Mouse (Mus musculus) CH12F3 (cell line): ENCODE measurements around the gene Cdc42ep5.

Source experiments
- in situ Hi-C: fragments of 300-500 bp; cut with MboI; formaldehyde crosslinking; loops from 2 replicates; pipeline ENCODE4 v1.14.3; 2020; ENCODE audit warnings: low sequenced_read_pairs

Cdc42ep5 gene

DNA sequence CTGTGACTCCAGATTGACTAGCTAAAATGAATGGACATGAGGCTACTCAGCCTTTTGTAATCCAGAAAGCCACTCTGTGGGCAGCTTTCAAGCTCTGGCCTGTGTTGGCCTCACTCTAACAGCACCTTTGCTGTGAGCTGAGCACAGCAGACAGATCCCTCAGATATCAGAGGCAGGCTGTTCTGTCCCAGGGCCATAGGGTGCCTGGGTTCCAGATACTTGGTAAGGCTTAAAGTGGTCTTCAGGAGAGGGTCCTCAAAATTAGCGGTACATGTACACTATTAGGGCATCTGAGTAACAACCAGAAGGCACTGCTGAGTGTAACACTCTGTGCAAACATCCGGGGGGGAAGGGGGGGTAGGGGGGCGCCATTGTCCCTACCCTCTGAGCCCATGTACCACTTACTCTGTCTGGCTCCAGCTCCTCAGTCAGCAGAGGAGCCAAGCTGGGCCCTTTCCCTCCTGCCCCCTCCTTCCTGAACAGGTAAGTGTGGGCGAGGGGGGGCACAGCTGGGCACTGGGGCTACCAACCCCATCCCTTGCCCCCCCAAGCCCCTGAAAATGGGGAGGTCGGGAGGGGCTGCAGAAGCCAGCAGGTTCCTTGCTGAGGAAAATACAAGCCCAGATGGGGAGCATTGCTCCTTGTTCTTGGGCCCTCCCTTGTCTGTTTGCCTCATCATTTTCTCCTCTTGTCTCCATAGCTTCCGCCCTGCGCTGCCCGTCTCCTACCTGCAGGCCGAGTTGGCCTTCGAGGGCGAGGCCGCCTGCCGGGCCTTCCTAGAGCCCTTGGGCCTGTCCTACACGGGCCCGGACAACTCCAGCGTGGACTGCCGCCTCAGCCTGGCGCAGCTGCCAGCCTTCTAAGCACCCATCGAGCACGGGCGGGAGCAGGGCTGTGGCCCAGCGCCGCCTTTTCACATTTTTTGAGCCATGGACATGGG, 18.1 kb downstream of the Cdc42ep5 start:
- in situ Hi-C loops: no loop called here

DNA sequence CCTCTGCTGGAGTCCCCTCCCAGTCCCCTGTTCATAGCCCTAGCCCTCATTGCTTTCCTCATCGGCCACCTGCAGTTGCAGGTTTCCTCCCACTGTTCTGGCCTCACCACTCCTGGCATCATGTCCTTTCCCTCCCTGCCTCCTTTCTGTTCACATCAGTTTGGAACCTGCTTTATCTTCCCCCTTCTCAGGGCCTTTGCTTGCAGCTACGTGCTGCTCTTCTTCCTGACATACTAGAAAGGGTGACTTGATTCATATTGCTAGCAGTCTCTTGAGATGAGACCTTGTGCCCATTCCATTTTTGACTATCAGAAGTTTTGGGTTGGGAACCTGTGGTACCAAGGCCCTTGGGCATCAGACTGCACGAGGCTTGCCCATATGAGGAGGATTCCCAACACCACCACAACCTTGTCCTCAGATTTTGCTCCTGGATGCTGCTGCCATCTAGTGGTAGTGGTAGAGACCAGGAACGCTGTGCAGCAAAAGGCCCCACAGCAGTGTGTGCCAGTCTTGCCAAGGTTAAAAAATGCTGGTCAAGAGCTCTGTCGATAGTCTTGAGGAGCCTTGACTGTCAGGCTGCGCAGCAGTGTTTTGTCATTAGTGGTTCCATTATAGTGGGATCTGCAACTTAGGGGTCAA, 19.0 kb downstream of the Cdc42ep5 start:
- in situ Hi-C loops: no loop called here

DNA sequence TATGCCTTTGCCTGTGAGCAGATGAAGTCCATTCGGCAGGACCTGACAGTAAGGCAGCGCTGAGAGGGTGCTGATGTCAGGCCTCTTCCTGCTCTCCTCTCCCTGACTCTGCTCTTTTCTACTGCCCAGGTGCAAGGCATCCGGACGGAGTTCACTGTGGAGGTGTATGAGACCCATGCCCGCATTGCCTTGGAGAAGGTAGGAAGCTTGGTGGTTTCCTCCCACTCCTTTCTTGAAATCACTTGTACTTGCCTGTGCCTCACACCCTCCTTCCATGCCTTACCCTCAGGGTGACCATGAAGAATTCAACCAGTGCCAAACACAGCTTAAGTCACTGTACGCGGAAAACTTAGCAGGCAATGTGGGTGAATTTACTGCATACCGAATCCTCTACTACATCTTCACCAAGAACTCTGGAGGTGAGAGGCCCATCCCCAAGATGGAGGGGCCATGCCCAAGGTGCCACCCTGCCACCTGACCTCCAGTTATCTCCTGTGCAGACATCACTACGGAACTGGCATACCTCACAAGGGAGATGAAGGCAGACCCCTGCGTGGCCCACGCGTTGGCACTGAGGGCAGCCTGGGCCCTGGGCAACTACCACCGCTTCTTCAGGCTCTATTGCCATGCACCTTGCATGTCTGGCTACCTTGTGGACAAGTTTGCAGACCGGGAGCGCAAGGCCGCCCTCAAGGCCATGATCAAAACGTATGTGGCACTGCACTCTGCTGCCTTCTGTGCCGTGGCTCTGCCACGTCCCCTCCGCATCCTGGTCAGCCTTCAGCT, 19.7 kb downstream of the Cdc42ep5 start:
- in situ Hi-C loops: no loop called here

DNA sequence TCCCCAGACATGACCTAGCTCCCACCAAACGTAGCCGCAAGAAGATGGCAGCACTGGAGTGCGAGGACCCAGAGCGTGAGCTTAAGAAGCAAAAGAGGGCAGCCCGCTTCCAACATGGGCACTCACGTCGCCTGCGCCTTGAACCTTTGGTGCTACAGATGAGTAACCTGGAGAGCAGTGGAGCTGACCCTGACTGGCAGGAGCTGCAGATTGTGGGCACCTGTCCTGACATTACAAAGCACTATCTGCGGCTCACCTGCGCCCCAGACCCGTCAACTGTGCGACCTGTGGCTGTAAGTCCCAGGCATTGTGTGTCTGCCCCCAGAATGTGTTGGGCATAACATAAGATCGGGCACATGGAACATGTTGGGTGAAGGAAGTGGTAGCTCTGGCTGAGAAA, 20.6 kb downstream of the Cdc42ep5 start:
- in situ Hi-C loops: no loop called here

DNA sequence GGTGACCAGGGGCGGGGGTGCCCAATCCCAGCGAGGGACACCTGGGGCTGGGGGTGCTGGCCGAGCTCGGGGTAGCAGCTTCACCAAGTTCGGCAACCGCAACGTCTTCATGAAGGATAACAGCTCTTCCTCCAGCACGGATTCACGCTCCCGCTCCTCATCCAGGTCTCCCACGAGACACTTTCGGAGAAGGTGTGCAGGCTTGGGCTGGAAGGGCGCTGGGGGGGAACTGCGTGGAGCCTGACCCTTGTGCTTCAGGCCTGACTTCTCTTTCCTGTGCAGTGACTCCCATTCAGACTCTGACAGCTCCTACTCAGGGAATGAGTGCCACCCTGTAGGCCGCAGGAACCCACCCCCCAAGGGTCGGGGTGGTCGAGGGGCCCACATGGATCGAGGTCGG, 21.2 kb downstream of the Cdc42ep5 start:
- in situ Hi-C loops: no loop called here

DNA sequence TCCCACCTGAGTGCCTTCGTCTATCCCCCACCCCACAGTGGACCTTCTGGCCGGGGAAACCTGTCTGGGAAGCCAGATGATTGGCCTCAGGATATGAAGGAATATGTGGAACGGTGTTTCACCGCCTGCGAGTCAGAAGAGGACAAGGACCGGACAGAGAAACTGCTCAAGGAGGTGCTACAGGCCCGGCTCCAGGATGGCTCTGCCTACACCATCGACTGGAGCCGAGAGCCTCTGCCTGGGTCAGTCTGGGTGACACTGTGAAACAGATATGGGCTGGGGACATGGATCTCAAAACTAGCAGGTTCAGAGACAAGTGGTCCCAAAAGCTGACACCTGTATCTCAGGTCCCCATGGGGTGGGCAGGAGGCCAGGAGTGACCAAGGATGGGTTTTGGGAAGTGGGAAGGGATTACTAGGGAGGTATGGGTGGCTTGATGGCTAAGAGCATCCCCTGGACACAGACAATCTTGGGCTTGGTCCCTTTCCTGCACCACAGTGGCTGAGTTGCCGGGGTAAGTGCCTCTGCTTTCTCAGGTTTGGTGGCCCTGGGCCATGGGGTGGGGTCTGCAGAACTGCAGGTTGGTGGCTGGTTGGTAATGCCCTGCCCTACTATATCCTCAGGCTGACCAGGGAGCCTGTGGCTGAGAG, 21.7 kb downstream of the Cdc42ep5 start:
- in situ Hi-C loops: no loop called here

DNA sequence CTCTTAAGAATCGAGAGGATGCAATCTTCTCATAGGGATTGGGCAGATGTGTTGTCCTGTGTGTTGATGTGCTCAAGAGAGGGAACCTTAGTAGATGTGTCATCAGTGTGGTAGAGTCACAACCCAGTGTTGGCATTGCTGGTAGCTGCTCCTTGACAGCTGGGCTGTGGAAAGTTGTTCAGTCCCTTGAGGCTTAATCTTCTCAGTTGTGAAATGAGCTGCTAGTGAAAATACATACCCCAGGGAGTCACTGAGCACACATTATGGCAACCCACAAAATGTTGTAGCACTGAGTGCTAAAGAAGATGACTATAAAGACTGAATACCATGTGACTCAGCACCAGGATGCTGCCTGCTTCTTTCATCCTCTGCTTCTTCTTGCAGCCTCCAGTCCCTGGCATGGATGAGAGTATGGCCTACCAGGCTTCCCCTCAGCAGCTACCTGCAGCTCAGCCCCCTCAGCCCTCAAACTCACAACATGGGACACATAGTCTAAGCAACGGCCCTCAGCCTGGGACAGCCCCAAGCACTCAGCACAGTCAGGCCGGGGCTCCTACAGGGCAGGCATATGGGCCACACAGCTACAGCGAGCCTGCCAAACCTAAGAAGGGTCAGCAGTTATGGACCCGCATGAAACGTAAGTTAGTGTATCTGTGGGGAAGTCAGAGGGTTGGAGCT, 22.9 kb downstream of the Cdc42ep5 start:
- in situ Hi-C loops: no loop called here

DNA sequence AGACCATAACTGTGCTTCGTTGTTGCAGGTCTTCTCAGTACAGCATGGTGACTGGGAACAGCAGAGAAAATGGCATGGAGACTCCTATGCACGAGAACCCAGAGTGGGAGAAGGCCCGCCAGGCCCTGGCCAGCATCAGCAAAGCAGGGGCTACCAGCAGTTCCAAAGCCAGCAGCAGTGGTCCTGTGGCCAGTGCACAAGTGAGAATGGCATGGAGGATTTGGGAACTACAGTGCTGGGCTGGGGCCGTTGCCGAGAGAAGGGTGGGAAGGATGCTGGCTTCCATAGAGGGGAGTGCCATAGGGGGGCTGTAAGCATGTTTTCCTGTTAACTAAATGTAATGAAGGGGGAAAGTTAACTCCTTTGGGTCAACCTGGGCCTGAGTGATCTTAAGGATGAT, 25.3 kb downstream of the Cdc42ep5 start:
- in situ Hi-C loops: no loop called here

DNA sequence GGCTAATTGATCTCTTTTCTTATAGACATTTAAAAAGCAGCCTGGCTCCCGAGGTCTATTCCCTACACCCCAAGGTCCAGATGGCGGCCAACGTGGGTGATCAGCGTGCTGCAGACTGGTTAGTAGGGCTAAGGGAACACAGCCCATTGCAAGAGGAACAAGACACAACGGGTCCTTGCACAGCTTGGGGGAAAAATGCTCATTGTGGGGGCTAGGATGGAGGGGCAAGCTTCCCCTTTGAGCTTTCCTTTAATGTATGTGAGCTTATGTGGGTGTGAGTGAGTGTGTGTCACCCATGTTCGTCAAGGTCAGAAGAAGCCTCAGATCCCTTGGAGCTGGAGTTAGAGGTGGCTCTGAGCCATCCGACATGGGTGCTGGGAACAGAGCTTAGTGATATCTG, 26.0 kb downstream of the Cdc42ep5 start:
- in situ Hi-C loops: no loop called here

DNA sequence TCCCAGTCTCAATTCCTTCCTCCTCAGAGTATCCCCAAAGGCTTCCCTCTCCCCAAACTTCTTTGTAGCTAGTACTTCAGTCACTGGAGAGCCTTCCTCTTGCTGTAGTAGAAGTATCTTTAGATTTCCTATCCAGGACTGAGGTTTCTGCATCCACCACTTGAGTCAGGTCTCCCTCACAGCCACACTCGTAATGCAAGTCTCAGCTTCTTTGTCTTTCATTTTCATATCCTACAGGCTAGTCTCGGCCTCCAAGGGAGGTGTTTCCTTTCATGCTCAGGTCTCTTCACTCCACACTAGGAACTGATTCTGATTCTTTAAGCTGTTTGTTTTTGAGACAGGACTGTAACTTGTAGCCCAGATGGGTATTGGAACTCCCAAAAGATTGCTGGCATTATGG, 26.5 kb downstream of the Cdc42ep5 start:
- in situ Hi-C loops: no loop called here

DNA sequence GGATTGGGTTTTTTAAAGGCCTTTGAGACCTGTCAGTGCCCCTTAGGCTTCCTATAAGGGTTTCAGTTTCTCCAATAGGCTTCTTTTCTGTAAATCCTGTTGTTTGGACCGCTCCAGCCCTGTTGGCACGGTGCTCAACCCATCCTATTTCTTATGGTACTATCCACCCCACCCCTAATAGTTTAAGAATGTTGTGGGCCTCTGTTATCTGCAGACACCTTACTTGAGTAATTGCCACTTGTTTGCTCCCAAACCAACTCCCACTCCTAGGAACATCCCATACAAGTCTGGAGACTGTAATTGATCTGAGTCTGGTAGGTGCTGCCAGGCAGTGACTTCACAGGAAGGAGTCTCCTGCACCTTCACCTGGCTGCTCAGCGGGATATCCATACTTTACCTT, 26.9 kb downstream of the Cdc42ep5 start:
- in situ Hi-C loops: no loop called here

DNA sequence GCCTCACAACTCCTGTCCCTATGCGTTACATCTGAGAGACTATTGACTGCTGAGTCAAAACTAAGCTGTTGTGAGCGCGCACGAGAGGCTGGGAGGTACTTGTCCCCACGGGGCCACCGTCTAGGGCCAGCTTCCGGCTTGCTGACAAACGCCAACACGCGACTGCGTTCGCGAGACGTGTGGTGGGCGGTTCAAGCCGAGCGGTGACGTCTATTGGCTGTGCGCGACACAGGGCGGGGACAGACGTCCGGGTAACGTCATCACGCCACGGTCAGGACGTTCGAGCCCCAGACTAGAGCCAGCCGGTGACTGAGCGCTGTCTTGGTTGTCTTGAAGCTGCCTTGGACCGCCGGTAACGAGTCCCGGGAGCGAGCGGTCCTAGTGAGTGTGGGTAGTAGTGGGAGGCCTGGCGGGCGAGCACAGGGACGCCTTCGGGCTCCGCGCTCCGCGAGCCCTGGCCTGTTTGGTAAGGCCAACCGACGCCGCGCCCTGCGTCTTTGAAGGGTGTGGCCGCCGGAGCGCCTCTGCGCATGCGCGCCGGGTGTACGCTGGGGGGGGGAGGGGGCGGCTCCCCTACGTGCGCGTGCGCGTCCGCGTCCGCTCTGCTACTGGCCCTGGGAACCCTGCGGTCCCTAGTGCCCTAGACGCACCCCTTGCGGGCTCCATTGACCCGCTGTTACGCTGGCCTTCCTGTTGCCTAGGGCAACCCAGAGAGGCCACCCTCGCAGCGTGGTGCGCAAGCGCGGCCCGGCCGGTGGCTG, 27.7 kb downstream of the Cdc42ep5 start, which contains the start of gene Leng8:
Gene Leng8, plus strand, starts transcription at position 269 of the 761 bp plus-strand sequence.
- in situ Hi-C loops: no loop called here

DNA sequence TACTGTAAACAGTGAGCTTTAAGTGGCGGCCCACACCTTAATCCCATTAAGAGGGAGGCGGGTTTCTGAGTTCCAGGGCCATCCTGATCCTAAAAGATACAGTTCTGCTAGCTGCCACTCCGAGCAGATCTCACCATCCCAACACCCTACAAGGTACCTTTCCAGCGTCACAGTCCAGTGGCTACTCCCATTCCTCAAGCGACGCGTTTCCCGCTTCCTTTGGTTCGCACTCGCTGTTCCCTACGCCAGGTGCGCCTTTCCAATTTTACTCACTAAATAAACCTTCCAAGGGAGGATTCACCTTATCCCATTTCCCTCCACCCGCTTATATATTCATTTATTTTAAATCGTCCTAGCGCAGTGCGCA, 28.3 kb downstream of the Cdc42ep5 start:
- in situ Hi-C loops: no loop called here

DNA sequence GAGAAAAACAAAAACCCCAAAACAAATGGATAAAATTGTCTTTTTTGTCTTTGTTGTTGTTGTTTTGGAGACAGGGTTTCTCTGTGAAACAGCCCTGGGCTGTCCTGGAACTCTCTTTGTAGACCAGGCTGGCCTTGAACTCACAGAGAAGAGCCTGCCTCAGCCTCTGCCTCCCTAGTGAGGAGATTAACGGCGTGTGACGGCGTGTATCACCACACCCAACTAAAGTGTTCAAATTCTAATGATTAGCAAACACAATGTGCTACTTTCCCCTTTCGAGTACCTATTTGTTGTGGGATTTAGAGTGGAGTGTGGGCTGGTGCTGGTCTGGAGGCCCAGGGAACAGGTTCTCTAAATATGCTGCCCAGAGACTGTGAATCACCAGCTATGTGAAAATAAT, 29.7 kb downstream of the Cdc42ep5 start:
- in situ Hi-C loops: no loop called here

DNA sequence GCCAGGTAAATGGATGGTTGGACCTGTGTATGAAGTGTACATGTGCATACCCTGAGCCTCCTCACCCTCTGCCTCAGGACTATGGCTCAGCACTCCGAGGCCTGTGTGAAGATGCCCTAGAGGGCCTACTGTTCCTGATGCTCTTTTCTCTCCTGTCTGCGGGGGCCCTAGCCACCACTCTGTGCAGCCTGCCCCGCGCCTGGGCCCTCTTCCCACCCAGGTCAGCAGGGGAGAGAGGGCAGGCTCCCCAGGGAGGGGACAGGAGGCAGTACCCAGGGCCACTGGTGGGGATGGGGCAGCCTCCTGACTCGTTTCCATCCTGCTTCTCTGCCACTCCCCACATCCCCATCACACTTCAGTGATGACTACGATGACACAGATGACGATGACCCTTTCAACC, 31.7 kb downstream of the Cdc42ep5 start:
- in situ Hi-C loops: no loop called here

DNA sequence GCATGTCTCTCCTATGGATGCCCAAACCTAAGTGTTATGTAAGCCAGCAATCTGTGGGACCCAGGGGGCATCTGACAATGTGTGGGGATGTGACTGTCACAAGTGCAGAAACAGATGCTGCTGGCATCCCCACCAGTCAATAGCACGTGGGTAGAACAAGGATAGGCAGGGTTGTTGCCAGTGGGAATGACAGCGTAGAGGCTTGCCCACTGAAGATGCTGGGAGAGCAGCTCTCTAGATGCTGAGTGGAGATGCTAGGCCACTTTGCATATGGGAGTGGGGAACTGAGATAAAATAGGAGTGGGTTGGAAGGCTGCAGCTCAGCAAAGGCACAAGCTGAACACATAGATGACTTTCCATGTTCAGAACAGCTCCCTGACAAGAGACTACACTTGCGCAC, 32.1 kb downstream of the Cdc42ep5 start:
- in situ Hi-C loops: no loop called here

DNA sequence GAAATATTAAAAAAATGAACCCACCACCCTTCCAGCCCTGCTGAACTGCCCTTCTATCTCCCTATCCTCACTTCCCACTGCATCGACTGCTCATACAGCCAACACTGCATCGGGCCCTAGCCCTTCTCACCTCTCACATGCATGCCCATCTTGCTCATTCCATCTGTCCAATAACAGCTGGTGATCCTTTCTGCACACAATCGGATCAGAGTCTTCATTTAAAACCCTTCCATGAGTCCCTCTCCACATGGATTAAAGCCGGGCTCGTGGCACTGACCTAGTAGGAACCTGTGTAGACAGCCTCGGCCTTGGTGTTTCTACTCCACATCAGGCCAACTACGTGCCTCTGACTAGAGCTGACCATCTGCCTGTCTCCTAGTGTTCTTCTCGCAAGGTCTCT, 32.7 kb downstream of the Cdc42ep5 start:
- in situ Hi-C loops: no loop called here

DNA sequence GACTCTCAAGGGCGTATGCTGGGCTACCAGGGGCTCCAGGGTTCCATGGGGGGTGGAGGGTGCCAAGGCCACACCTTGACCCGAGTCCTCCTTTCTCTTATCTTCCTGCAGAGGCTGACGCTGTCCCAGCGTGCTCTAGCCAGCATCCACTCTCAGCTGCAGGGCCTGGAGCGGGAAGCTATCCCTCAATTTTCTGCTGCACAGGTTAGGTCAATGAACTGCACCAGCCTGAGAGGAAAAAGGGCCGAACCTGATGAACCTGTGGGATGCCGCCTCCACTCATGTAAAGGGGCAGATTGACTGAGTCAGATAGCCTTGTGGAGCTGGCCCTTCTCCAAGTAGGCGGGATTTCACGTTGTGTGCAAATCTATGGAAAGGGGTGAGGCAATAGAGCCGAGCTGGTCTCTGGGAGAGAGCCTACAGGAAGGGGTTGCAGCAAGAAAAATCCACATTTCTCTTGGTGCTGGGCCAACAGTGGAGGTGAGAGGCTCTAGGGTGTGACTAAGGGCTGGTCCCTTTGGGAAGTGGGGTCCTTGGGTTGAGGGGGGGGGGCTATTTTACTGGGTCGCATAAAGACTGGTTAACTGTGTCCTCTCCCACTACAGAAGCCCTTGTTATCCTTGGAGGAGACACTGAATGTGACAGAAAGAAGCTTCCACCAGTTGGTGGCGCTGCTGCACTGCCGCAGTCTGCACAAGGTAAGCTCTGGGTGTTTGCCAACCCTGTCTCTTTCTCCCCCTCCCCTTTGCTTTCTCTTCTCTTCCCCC, 33.8 kb downstream of the Cdc42ep5 start:
- in situ Hi-C loops: no loop called here

DNA sequence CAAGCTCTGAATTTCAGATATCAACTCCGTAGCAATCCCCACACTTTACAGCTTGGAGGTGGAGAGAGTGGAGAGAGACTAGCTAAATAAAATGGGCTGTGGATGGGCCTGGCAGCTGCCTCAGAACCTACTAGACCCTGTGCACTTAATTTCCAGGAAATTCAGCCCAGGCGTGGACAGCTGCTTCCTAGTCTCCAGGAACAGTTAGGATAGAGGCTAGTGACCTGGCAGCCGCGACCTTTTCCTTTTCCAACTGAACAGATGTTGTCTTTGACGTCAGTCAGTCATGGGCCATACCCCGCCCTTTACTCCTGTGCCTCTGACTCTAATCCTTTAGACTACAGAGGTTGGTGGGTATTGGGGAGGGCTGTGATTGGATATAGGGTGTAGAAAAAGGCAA, 35.8 kb downstream of the Cdc42ep5 start:
- in situ Hi-C loops: loop anchor here (10.0 kb wide), 1 partner anchor 306 kb away; no protein-coding TSS in a partner anchor
